Mouse (Mus musculus): ENCODE measurements around the gene Pcolce2. TPM values are rescaled to one million over a fixed set of nuclear protein-coding genes. Genes with fewer than 3 reads are reported as not detected.

The Pcolce2 gene
- 3.2 and 5.2 TPM in 2 replicates for polyA plus RNA-seq (2012; rRNA removed; ENCODE audit: low replicate concordance)

GRCm38 (mm10) chr9:95637271-95638181 is at the start of gene Pcolce2:
TSS of gene Pcolce2 (plus strand) at chr9:95637601.

Other genes starting within 250 kb of the Pcolce2 start
- gene Chst2, start 230.9 kb upstream of the Pcolce2 start, polyA plus RNA-seq (2012; rRNA removed; ENCODE audit: low replicate concordance), result 1.4 and 5.7 TPM in 2 replicates
- gene U2surp, start 125.6 kb upstream of the Pcolce2 start, polyA plus RNA-seq (2012; rRNA removed; ENCODE audit: low replicate concordance), result 1.0 and 3.2 TPM in 2 replicates
- gene Paqr9, start 77.9 kb upstream of the Pcolce2 start, polyA plus RNA-seq (2012; rRNA removed; ENCODE audit: low replicate concordance), result 22.6 and 37.2 TPM in 2 replicates
- gene Trpc1, start 112.8 kb downstream of the Pcolce2 start, polyA plus RNA-seq (2012; rRNA removed; ENCODE audit: low replicate concordance), result 1.4 and 2.8 TPM in 2 replicates
- gene Pls1, start 207.7 kb downstream of the Pcolce2 start, polyA plus RNA-seq (2012; rRNA removed; ENCODE audit: low replicate concordance), result 0.26 and 0.46 TPM in 2 replicates
- gene Atr, start 220.0 kb downstream of the Pcolce2 start, polyA plus RNA-seq (2012; rRNA removed; ENCODE audit: low replicate concordance), result 1.4 and 3.2 TPM in 2 replicates